8 mouse cellular contexts compared by ENCODE assay signal in genomic region chr10:43578754-43579380, GRCm38 (mm10). TPM values are rescaled to one million over a fixed set of nuclear protein-coding genes. Genes with fewer than 3 reads are reported as not detected.
A peak's percentile ranks its signal among the peaks of the same experiment; 100 is the strongest.
DNase-seq lines count a peak whose midpoint lies in the region; ATAC-seq and TF ChIP-seq lines count a peak whose summit lies in the region.

No protein-coding gene starts in this region.

- H3K9ac ChIP-seq in ES-E14 (ENCODE audit: insufficient read depth, low read depth, low read length, poor library complexity, severe bottlenecking) = peak overlapping the region; percentile 58
- H3K9ac ChIP-seq in forebrain, embryonic 12.5 days = peak overlapping the region; percentile 92
- peak overlapping the region; percentile 73 for H3K9ac ChIP-seq in limb, embryonic 15.5 days
- H3K9ac ChIP-seq in midbrain, embryonic 15.5 days = peak overlapping the region; percentile 99

- H3K4me3 ChIP-seq in ES-E14 (ENCODE audit: insufficient read depth in 1 of 2, low read depth in 1 of 2, low read length in 2 of 2, poor library complexity in 1 of 2, severe bottlenecking in 1 of 2) = peak overlapping the region; percentile 68 to 89
- H3K4me3 ChIP-seq in forebrain, embryonic 12.5 days (replicated peaks) = peak overlapping the region; percentile 74
- H3K4me3 ChIP-seq in hindbrain, embryonic 10.5 days = peak overlapping the region; percentile 83
- peak overlapping the region; percentile 57 for H3K4me3 ChIP-seq in limb, embryonic 15.5 days
- peak overlapping the region; percentile 63 for H3K4me3 ChIP-seq in midbrain, embryonic 15.5 days

- peak overlapping the region; percentile 69 for H3K4me2 ChIP-seq in forebrain, embryonic 12.5 days
- peak overlapping the region; percentile 88 for H3K4me2 ChIP-seq in limb, embryonic 15.5 days
- peak overlapping the region; percentile 87 for H3K4me2 ChIP-seq in midbrain, embryonic 15.5 days

- peak; percentile 51 for DNase-seq in ES-E14 (ENCODE audit: low read depth, low spot score)
- peak; percentile 84 for DNase-seq in adrenal gland, postnatal 10 days
- DNase-seq in hindbrain, embryonic 10.5 days (ENCODE audit: low spot score) = peak; percentile 90
- DNase-seq in splenic B cell, adult 2 months (ENCODE audit: low read depth, low spot score) = peak; percentile 94
- no peak for DNase-seq in cerebellum, adult 11 months

- 1% methylated on average over 49 of the region's 65 CpGs for WGBS in forebrain, embryonic 12.5 days
- WGBS in hindbrain, embryonic 10.5 days = under 1% methylated on average over 65 of the region's 65 CpGs
- WGBS in limb, embryonic 15.5 days = 0% methylated on average over 48 of the region's 65 CpGs
- under 1% methylated on average over 48 of the region's 65 CpGs for WGBS in midbrain, embryonic 15.5 days

- no peak overlapping the region for H3K27ac ChIP-seq in ES-E14 (ENCODE audit: insufficient read depth, low read depth, low read length, poor library complexity, severe bottlenecking)
- peak overlapping the region; percentile 95 for H3K27ac ChIP-seq in forebrain, embryonic 12.5 days
- H3K27ac ChIP-seq in hindbrain, embryonic 10.5 days = peak overlapping the region; percentile 99
- peak overlapping the region; percentile 98 for H3K27ac ChIP-seq in limb, embryonic 15.5 days
- peak overlapping the region; percentile 97 for H3K27ac ChIP-seq in midbrain, embryonic 15.5 days

- no peaks in the 10 kb centered on the region for H3K9me3 ChIP-seq in ES-E14 (ENCODE audit: control insufficient read depth, insufficient read depth, low read depth, low read length)
- H3K9me3 ChIP-seq in forebrain, embryonic 12.5 days = no peaks in the 10 kb centered on the region
- H3K9me3 ChIP-seq in hindbrain, embryonic 10.5 days = no peaks in the 10 kb centered on the region
- no peaks in the 10 kb centered on the region for H3K9me3 ChIP-seq in limb, embryonic 15.5 days
- H3K9me3 ChIP-seq in midbrain, embryonic 15.5 days = no peaks in the 10 kb centered on the region

- ATAC-seq in forebrain, embryonic 12.5 days (ENCODE audit: low FRiP score) = peak; percentile 91
- peak; percentile 77 for ATAC-seq in limb, embryonic 15.5 days (ENCODE audit: insufficient number of reproducible peaks, low FRiP score, low TSS enrichment, low read depth)
- ATAC-seq in midbrain, embryonic 15.5 days (replicated peaks) = peak; percentile 91

- in situ Hi-C loops in ES-E14 (cut with MboI; ENCODE audit: low sequenced_read_pairs in 2 of 2, unreplicated experiment in 2 of 2) = loop anchor here (10.0 to 25.0 kb wide), 2 partner anchors 333 to 346 kb away; partner anchors contain the start of genes Qrsl1 (in 1 of the 2) and Rtn4ip1 (in 1 of the 2)

- no peaks in the 10 kb centered on the region for H3K36me3 ChIP-seq in ES-E14 (ENCODE audit: control insufficient read depth, insufficient read depth, low read length, poor library complexity, severe bottlenecking)
- peaks cover 16% of the 10 kb centered on the region for H3K36me3 ChIP-seq in forebrain, embryonic 12.5 days (replicated peaks)
- peaks cover 26% of the 10 kb centered on the region for H3K36me3 ChIP-seq in hindbrain, embryonic 10.5 days
- H3K36me3 ChIP-seq in limb, embryonic 15.5 days = peaks cover 19% of the 10 kb centered on the region
- H3K36me3 ChIP-seq in midbrain, embryonic 15.5 days (replicated peaks) = peaks cover 17% of the 10 kb centered on the region
- H3K36me3 ChIP-seq in splenic B cell, adult 2 months (ENCODE audit: control insufficient read depth, insufficient read depth, low read length, poor library complexity, severe bottlenecking) = no peaks in the 10 kb centered on the region

- H3K27me3 ChIP-seq in forebrain, embryonic 12.5 days = peaks cover 14% of the 10 kb centered on the region
- H3K27me3 ChIP-seq in hindbrain, embryonic 10.5 days (ENCODE audit: insufficient read depth, poor library complexity, severe bottlenecking) = peaks cover 17% of the 10 kb centered on the region
- H3K27me3 ChIP-seq in limb, embryonic 15.5 days = no peaks in the 10 kb centered on the region
- H3K27me3 ChIP-seq in midbrain, embryonic 15.5 days (replicated peaks) = no peaks in the 10 kb centered on the region; the same call in 1 of the 2 replicates
- H3K27me3 ChIP-seq in splenic B cell, adult 2 months (ENCODE audit: control insufficient read depth, insufficient read depth, low read length, poor library complexity, severe bottlenecking) = no peaks in the 10 kb centered on the region

- H3K4me1 ChIP-seq in ES-E14 (ENCODE audit: control insufficient read depth in 2 of 2, insufficient read depth in 2 of 2, low read length in 2 of 2, poor library complexity in 1 of 2) = peaks cover 2 to 10% of the 10 kb centered on the region in 2 experiments; a peak in 3 of 4 replicates
- peaks cover 17% of the 10 kb centered on the region for H3K4me1 ChIP-seq in forebrain, embryonic 12.5 days
- H3K4me1 ChIP-seq in hindbrain, embryonic 10.5 days (replicated peaks) = peaks cover 31% of the 10 kb centered on the region
- peaks cover 12% of the 10 kb centered on the region for H3K4me1 ChIP-seq in limb, embryonic 15.5 days
- peaks cover 23% of the 10 kb centered on the region for H3K4me1 ChIP-seq in midbrain, embryonic 15.5 days

TF ChIP-seq in ES-E14, 5 proteins besides CTCF, POLR2A, EP300 and RAD21:
- TF ChIP-seq HCFC1 (IDR thresholded peaks at IDR 0.05; ENCODE audit: borderline replicate concordance, insufficient read depth, low read length) (no peak), ZNF384 (IDR thresholded peaks at IDR 0.05; ENCODE audit: low read depth, low read length) (no peak), CHD2 (IDR thresholded peaks at IDR 0.05; ENCODE audit: low read depth, low read length) (no peak), MAFK (IDR thresholded peaks at IDR 0.05; ENCODE audit: insufficient read depth, low read depth, low read length) (no peak), ZC3H11A (IDR thresholded peaks at IDR 0.05; ENCODE audit: borderline replicate concordance, low read depth, low read length) (no peak)
TF ChIP-seq in ES-E14: peak in this region for 0.

RNA-seq across cellular contexts. Expression of gene Cd24a, which starts 0.8 kb away (rescaled TPM):
- total RNA-seq in ES-E14 (2012; rRNA removed) = 30.9 and 84.4 TPM in 2 replicates
- total RNA-seq in adrenal gland, postnatal 10 days (2021) = 10 to 100 TPM; 59.7 to 91.7 TPM
- 501 and 537 TPM in 2 replicates for polyA plus RNA-seq in forebrain, embryonic 12.5 days (2016; fragmentation: Nextera tagmentation; extraction: Ambion mirVana)
- 344 and 448 TPM in 2 replicates for polyA plus RNA-seq in hindbrain, embryonic 10.5 days (2016; fragmentation: Nextera tagmentation; extraction: Ambion mirVana)
- 178 and 209 TPM in 2 replicates for polyA plus RNA-seq in limb, embryonic 15.5 days (2015; fragmentation: Nextera tagmentation; extraction: Ambion mirVana)
- 787 and 795 TPM in 2 replicates for polyA plus RNA-seq in midbrain, embryonic 15.5 days (2015; fragmentation: Nextera tagmentation; extraction: Ambion mirVana)

RNA-seq across cellular contexts. Expression of gene 1700021F05Rik, which starts 38.1 kb away (rescaled TPM):
- total RNA-seq in ES-E14 (2012; rRNA removed) = 30.0 and 32.9 TPM in 2 replicates
- total RNA-seq in adrenal gland, postnatal 10 days (2021) = 100 to 1,000 TPM in 1 of 2 experiments, 10 to 100 TPM in 1; 94.1 to 111 TPM
- polyA plus RNA-seq in forebrain, embryonic 12.5 days (2016; fragmentation: Nextera tagmentation; extraction: Ambion mirVana) = 60.8 and 63.4 TPM in 2 replicates
- polyA plus RNA-seq in hindbrain, embryonic 10.5 days (2016; fragmentation: Nextera tagmentation; extraction: Ambion mirVana) = 61.7 and 62.1 TPM in 2 replicates
- polyA plus RNA-seq in limb, embryonic 15.5 days (2015; fragmentation: Nextera tagmentation; extraction: Ambion mirVana) = 58.3 and 60.6 TPM in 2 replicates
- polyA plus RNA-seq in midbrain, embryonic 15.5 days (2015; fragmentation: Nextera tagmentation; extraction: Ambion mirVana) = 62.6 and 66.2 TPM in 2 replicates

RNA-seq across cellular contexts. Expression of gene Gm9803, which starts 55.0 kb away (rescaled TPM):
- total RNA-seq in ES-E14 (2012; rRNA removed) = 13.3 and 20.6 TPM in 2 replicates
- 10 to 100 TPM; 18.7 to 26.3 TPM for total RNA-seq in adrenal gland, postnatal 10 days (2021)
- 14.1 and 17.0 TPM in 2 replicates for polyA plus RNA-seq in forebrain, embryonic 12.5 days (2016; fragmentation: Nextera tagmentation; extraction: Ambion mirVana)
- polyA plus RNA-seq in hindbrain, embryonic 10.5 days (2016; fragmentation: Nextera tagmentation; extraction: Ambion mirVana) = 9.1 and 11.8 TPM in 2 replicates
- 5.7 and 13.2 TPM in 2 replicates for polyA plus RNA-seq in limb, embryonic 15.5 days (2015; fragmentation: Nextera tagmentation; extraction: Ambion mirVana)
- 20.2 and 22.7 TPM in 2 replicates for polyA plus RNA-seq in midbrain, embryonic 15.5 days (2015; fragmentation: Nextera tagmentation; extraction: Ambion mirVana)
